Mouse (Mus musculus) liver, embryonic 15.5 days (tissue): Measurements from ENCODE around the gene Slc35e1. TPM values are rescaled to one million over a fixed set of nuclear protein-coding genes. Genes with fewer than 3 reads are reported as not detected.

Experiments used
- ATAC-seq: fragments of 200-750 bp; cut with Nextera tagmentation; 2 replicates; pipeline ENCODE4 v1.8.0; 2017; ENCODE audit warnings: moderate number of reproducible peaks, mild to moderate bottlenecking, moderate library complexity; ENCODE audit not compliant: insufficient read depth
- H3K27ac ChIP-seq: fragments of 300-500 bp; sonication (generic); replicated peaks from 2 replicates; pipeline ENCODE4 v1.5.1; 2015; ENCODE audit warnings: mild to moderate bottlenecking, inconsistent platforms
- H3K27me3 ChIP-seq: fragments of 300-500 bp; sonication (generic); 2 replicates; pipeline ENCODE4 v1.6.1; 2015; ENCODE audit warnings: mild to moderate bottlenecking, inconsistent platforms
- H3K36me3 ChIP-seq: fragments of 300-500 bp; sonication (generic); replicated peaks from 2 replicates; pipeline ENCODE4 v1.6.1; 2015; ENCODE audit warnings: moderate library complexity, mild to moderate bottlenecking, inconsistent platforms
- H3K4me1 ChIP-seq: fragments of 300-500 bp; sonication (generic); replicated peaks from 2 replicates; pipeline ENCODE4 v1.6.1; 2015; ENCODE audit warnings: inconsistent platforms
- H3K4me2 ChIP-seq: fragments of 300-500 bp; sonication (generic); 2 replicates; pipeline ENCODE4 v1.6.1; 2015; ENCODE audit warnings: moderate library complexity, mild to moderate bottlenecking, inconsistent platforms
- H3K4me3 ChIP-seq: fragments of 300-500 bp; sonication (generic); replicated peaks from 2 replicates; pipeline ENCODE4 v1.5.1; 2015; ENCODE audit warnings: mild to moderate bottlenecking, inconsistent platforms
- H3K9ac ChIP-seq: fragments of 300-500 bp; sonication (generic); 2 replicates; pipeline ENCODE4 v1.6.1; 2015; ENCODE audit warnings: moderate library complexity, mild to moderate bottlenecking, inconsistent platforms
- H3K9me3 ChIP-seq: fragments of 300-500 bp; sonication (generic); replicated peaks from 2 replicates; pipeline ENCODE4 v1.6.1; 2016; ENCODE audit warnings: inconsistent platforms
- whole genome bisulfite sequencing: fragments of 180-500 bp; shearing (Covaris S2); methylation state at CpG from one replicate; pipeline ENCODE4 v1.1.7; 2015; ENCODE audit warnings: mixed read lengths; ENCODE audit not compliant: insufficient replicate concordance; 5-methylcytosine and 5-hydroxymethylcytosine counted together
- polyA plus RNA-seq: library from polyadenylated mRNA; unstranded; fragments of >200 nt; fragmentation: Nextera tagmentation; extraction: Ambion mirVana; gene quantifications from 2 replicates; pipeline ENCODE4 v1.2.1, GENCODE M21; 2015

Slc35e1 gene
- 8.1 and 9.7 TPM in 2 replicates for polyA plus RNA-seq

DNA sequence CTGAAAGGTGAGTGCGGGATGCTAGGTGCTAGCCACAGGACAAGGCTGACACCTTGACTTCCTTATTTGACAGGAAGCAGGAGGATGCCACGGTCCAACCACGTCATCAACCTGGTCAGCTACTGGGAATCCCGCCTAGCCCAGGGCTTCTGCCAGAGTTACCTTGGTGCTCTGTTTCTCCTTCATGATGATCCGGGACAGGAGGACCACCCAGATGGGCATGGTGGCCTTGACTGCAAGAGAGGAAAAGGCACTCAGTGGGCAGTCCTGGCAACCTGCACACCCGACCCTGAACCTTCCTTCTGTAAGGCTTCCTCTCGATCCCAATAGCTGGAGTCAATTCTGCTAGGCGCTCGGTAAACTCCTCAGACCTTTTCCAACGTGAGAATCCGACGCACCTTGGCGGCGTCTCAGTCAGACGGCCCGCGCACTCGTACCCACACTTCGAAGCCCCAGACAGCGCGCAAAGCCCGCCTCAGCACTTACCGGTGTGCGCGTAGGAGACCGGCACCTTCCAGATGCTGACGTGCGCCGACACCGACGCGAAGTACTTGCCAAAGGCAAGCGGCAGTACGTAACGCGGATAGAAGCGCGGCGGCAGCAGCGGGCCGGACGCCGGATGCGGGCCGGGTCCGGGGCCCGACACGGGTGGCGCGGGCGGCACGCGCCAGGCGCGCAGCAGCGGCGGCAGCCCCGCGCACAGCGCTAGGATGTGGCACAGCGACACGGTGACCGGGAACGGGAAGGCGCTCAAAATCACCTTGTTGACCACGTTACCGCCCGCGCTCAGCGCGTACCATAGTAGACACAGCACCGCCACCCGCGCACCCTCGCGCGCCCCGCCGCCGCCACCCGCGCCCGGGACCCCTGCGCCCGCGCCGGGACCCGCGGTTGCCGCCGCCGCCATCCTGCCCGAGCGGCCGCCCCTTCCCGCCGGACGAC lies at the start of gene Slc35e1:
Slc35e1 (minus strand) TSS at position 935 of the 942 bp plus-strand sequence.
- Histone ChIP-seq H3K9ac (peak within 1 kb of the TSS; percentile 92), H3K27me3 (no peaks in the 10 kb centered on the region), H3K4me1 (peaks cover 65% of the 10 kb centered on the region), H3K27ac (peak within 1 kb of the TSS; percentile 90), H3K4me2 (peak within 1 kb of the TSS; percentile 94), H3K9me3 (no peaks in the 10 kb centered on the region), H3K36me3 (peaks cover 63% of the 10 kb centered on the region), H3K4me3 (peak within 1 kb of the TSS; percentile 98)
- peak; percentile 32 for ATAC-seq
- under 1% methylated on average over 97 of the region's 98 CpGs for WGBS

DNA sequence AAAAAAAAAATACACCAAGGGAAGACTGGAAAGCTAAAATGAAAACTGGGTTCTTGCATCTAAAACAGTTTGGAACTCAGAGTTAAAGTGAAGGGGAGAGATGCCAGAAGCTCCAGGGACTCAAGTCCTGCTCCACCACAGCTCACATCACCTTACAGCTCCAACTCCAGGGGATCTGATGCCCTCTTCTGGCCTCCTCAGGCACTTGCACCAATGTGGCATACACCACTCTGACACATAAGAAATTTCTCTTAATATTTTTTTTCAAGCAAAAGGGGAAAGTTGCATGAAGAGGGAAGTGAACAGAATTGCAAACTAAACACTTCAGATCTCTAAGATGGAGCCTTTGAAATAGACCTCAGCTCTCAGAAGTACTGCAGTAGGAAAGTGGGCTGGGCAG lies 46.8 kb upstream of the Slc35e1 start:
- Histone ChIP-seq H3K27ac (no peak overlapping the region), H3K36me3 (peaks cover 17% of the 10 kb centered on the region), H3K9me3 (no peaks in the 10 kb centered on the region), H3K4me3 (no peak overlapping the region), H3K9ac (no peak overlapping the region), H3K4me2 (no peak overlapping the region), H3K4me1 (peaks cover 16% of the 10 kb centered on the region), H3K27me3 (no peaks in the 10 kb centered on the region)
- ATAC-seq: no peak

DNA sequence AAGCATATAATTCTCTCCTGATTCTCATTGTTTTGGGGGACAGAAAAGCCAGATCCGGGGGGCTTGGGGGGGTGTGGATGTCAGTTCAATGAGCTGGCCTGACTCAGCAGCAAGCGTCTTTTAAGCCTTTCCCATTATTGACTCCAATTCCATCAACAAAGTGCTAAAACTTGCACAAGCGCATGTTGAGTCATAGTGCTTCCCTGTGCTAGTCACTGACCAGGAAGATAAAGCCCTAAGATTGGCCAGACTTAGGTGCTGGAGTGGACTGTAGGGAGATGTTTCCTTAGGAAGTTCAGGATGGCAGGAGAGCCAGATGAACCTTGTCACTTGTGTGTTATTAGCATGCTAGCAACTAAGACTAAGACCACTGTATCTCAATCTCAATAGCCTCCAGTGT lies 42.5 kb upstream of the Slc35e1 start:
- WGBS: 72% methylated on average over 3 of the region's 3 CpGs
- Histone ChIP-seq H3K4me3 (no peak overlapping the region), H3K4me2 (no peak overlapping the region), H3K9me3 (no peaks in the 10 kb centered on the region), H3K4me1 (peaks cover 11% of the 10 kb centered on the region; the same call in 1 of the 2 replicates), H3K27ac (no peak overlapping the region), H3K27me3 (no peaks in the 10 kb centered on the region), H3K36me3 (no peaks in the 10 kb centered on the region), H3K9ac (no peak overlapping the region)
- ATAC-seq: no peak

DNA sequence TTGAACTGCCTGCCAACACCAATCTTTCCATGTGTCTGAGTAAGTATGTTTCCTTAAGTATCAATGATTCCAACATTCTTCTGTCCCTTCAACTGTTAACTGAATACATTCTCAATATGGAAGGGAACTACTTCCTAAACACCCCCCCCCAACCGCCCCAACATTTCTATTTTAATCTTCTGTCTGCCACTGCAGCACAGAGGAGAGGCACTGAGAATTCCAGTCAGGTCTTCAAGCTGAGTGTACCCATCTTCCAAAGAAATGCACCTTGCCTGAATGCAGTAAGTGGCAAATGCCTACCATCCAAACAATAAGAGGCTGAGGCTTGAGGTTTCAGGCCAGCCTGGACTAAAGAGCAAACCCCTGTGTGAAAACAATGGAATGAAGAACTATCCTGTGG lies 39.7 kb upstream of the Slc35e1 start:
- Histone ChIP-seq H3K4me3 (no peak overlapping the region), H3K27me3 (no peaks in the 10 kb centered on the region), H3K36me3 (no peaks in the 10 kb centered on the region; the same call in 1 of the 2 replicates), H3K4me1 (peaks cover 11% of the 10 kb centered on the region; the same call in 1 of the 2 replicates), H3K4me2 (no peak overlapping the region), H3K9ac (no peak overlapping the region), H3K27ac (no peak overlapping the region), H3K9me3 (no peaks in the 10 kb centered on the region)
- WGBS: 69% methylated on average over 1 of the region's 1 CpGs
- no peak for ATAC-seq

DNA sequence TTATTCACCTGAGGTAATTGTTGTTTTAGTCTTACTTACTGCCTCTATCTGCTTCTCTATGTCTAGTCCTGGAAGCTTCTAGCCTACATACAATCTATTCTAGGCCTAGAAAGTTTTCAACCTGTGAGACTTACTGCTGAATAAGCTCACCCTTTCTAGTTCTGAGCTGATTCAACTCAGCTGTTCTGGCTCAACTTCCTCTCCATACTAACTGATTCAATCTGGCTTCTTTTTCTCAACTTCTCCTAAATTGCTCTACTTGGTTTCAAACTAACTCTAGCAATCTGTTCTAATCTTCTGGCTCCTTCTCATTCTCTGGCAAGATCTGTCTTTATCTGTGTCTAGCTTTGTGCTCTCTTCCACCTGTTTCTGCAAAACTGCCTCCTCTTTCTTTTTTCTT lies 29.5 kb upstream of the Slc35e1 start:
- no peak for ATAC-seq
- Histone ChIP-seq H3K4me1 (peaks cover 20% of the 10 kb centered on the region), H3K36me3 (peaks cover 7% of the 10 kb centered on the region; the same call in 1 of the 2 replicates), H3K9ac (no peak overlapping the region), H3K27me3 (no peaks in the 10 kb centered on the region), H3K4me2 (no peak overlapping the region), H3K27ac (no peak overlapping the region), H3K9me3 (no peaks in the 10 kb centered on the region), H3K4me3 (no peak overlapping the region)

DNA sequence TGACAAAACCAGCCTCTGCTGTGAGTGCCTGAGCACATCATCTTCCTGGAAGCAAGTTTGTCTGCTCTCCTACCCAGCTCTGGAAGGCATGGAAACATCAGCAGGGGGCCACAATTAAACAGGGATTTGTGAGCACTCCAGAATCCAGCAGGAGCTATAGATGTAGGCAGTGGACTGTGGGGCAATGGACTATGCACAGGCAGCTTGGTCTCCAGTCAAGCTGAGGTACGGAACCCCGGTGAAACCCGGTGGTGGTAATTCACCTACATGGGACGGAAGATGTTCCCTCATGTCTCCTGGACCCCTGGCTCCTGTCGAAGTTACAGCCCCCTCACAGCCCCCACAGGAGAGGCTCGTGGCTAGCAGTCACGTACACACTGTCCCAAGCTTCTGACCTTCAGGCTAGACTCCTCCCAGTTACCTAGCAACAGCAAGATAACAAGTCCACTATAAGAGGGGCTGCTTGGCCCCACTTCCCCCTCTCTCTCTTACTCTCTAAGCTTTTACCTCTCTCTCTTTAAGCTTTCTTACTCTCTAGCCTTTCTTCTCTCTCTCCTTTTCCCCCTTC lies 25.1 kb upstream of the Slc35e1 start:
- no peak overlapping the region for H3K4me2 ChIP-seq

DNA sequence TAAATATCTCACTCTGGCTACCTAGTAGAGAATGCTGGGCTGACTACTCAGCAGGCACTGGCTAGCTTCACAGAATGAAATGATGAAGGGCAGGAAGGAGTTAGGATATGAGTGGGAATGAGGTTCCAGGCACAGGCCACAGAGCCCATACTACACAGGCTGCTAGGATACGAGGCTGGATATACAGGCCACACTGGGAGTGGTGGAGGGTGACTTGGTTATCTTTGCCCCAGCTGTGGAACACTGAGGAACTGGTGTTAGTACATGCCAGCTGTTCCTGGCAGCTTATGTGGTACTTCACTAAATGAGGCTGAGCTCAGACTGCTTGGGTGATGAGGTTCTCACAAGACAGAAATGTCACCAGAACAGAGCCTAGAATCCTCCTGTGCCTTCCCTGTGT lies 20.7 kb upstream of the Slc35e1 start:
- no peak overlapping the region for H3K27ac ChIP-seq
- H3K36me3 ChIP-seq: peaks cover 8% of the 10 kb centered on the region; the same call in 1 of the 2 replicates
- WGBS: 41% methylated on average over 1 of the region's 1 CpGs
- no peaks in the 10 kb centered on the region for H3K27me3 ChIP-seq
- H3K9ac ChIP-seq: no peak overlapping the region
- H3K4me2 ChIP-seq: no peak overlapping the region
- ATAC-seq: no peak
- H3K4me1 ChIP-seq: peaks cover 32% of the 10 kb centered on the region
- no peaks in the 10 kb centered on the region for H3K9me3 ChIP-seq
- H3K4me3 ChIP-seq: no peak overlapping the region

More for the DNA sequence above, 25.1 kb upstream of the Slc35e1 start:
- no peaks in the 10 kb centered on the region for H3K27me3 ChIP-seq
- no peak overlapping the region for H3K27ac ChIP-seq
- 67% methylated on average over 7 of the region's 7 CpGs for WGBS
- H3K4me1 ChIP-seq: peaks cover 30% of the 10 kb centered on the region
- no peak overlapping the region for H3K4me3 ChIP-seq
- no peaks in the 10 kb centered on the region for H3K9me3 ChIP-seq
- no peak for ATAC-seq
- no peak overlapping the region for H3K9ac ChIP-seq
- peaks cover 8% of the 10 kb centered on the region; the same call in 1 of the 2 replicates for H3K36me3 ChIP-seq

DNA sequence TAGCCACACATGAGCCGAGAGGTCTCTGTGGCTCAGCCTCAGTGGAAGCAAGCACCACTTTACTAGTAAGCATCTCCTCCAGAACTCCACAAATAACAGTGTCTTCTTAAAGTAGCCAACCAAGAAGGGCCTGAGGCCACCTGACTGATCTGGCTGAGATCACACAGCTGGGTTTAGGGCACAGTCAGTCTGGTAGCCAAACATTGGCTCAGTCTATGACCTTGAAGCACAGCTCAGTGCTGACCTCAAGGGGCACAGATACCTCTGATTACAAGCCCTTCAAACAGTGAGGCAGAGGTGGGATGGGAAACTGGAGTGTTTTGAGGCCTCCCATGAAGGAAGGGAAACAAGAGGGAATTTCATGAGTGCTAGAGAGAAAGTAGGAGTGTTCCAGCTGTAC lies 20.2 kb upstream of the Slc35e1 start:
- Histone ChIP-seq H3K9ac (no peak overlapping the region), H3K27me3 (no peaks in the 10 kb centered on the region), H3K9me3 (no peaks in the 10 kb centered on the region), H3K27ac (no peak overlapping the region), H3K4me1 (peaks cover 32% of the 10 kb centered on the region), H3K4me3 (no peak overlapping the region), H3K36me3 (peaks cover 8% of the 10 kb centered on the region; the same call in 1 of the 2 replicates), H3K4me2 (no peak overlapping the region)
- no peak for ATAC-seq
- 77% methylated on average over 1 of the region's 1 CpGs for WGBS

DNA sequence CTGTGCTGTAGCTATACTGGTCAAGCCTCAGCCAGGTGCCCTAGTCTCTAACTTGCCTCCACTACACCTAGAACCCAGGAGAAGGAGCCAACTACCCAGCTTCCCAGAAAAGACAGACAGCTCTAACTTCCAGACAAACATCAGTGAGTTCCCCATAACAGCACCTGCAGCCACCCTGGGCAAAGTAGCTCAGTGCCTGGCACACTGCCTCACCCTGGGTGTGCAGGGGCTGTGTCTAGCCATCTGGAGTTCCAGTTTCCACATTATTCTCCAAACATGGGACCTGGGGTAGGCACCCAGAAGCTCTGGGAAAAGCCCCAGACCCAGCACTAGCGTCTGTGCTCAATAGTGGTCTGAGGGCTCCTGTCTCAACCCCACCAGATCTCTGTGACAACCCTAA lies 15.1 kb upstream of the Slc35e1 start:
- no peak overlapping the region for H3K4me3 ChIP-seq
- H3K36me3 ChIP-seq: no peaks in the 10 kb centered on the region; the same call in 1 of the 2 replicates
- no peaks in the 10 kb centered on the region for H3K27me3 ChIP-seq
- H3K9me3 ChIP-seq: no peaks in the 10 kb centered on the region
- H3K27ac ChIP-seq: no peak overlapping the region
- WGBS: 72% methylated on average over 1 of the region's 1 CpGs
- H3K4me1 ChIP-seq: peaks cover 60% of the 10 kb centered on the region
- H3K9ac ChIP-seq: no peak overlapping the region
- no peak for ATAC-seq
- H3K4me2 ChIP-seq: no peak overlapping the region

DNA sequence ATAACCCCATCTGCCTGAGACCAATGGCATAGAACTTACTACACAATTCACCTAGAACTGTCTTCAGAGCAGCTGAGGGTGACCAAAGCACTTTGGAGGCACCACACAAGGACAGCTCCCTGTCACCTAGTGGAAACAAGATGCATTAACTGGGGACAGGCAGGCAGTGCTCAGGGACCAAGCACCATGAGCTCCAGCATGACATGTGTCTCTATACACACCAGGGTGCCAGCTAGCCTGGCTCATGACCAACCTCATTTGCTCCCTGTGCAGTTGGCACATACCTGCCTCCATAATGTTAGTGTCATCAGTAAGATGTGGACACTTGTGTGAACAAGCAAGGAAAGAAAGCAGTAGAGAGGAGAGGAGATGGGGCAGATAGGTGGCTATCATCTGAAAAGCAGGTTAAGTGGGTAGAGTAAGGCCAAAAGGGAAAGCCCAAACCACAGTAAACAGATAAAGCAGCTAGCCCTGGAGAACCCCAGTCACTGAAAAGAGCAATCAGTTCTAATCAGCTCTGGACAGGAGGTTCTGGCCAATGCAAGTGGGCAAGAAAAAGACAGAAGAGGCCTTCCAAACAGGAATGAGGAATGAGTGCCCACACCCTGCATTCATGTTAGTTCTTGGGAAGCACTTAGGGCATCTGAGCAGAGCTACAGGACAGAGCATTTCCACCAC lies 12.4 kb upstream of the Slc35e1 start:
- H3K9ac ChIP-seq: no peak overlapping the region
- H3K4me1 ChIP-seq: peaks cover 58% of the 10 kb centered on the region
- H3K27me3 ChIP-seq: no peaks in the 10 kb centered on the region
- no peaks in the 10 kb centered on the region; the same call in 1 of the 2 replicates for H3K36me3 ChIP-seq
- peak overlapping the region; percentile 45; the same call in 1 of the 2 replicates for H3K27ac ChIP-seq
- no peaks in the 10 kb centered on the region for H3K9me3 ChIP-seq
- H3K4me2 ChIP-seq: no peak overlapping the region
- no peak overlapping the region for H3K4me3 ChIP-seq
- ATAC-seq: 0 out of 2 replicates have a peak, but pooled peaks have one; percentile 9

DNA sequence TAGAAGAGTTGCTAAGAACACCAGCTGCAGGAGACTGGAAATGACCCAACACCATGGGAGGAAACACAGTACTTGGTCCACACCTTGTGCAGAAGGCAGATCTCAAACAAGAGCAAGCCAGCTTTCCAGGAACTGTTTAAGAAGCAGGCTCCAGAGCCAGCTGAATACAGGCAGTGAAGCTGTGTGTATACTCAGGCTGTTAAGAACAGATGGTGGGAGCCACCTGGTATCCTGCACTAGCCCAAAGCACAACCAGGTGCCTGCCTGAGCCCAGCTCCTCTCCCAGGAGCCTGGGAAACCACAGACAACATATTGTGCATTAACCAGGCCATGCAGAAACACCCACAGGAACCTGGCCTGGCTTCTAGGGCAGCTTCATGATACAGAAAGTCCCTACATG lies 11.7 kb upstream of the Slc35e1 start:
- Histone ChIP-seq H3K9ac (no peak overlapping the region), H3K27ac (no peak overlapping the region), H3K9me3 (no peaks in the 10 kb centered on the region), H3K4me1 (peaks cover 57% of the 10 kb centered on the region), H3K36me3 (no peaks in the 10 kb centered on the region; the same call in 1 of the 2 replicates), H3K4me2 (no peak overlapping the region), H3K4me3 (no peak overlapping the region), H3K27me3 (no peaks in the 10 kb centered on the region)
- ATAC-seq: no peak
